Mouse (Mus musculus) ES-Bruce4 (cell line): ENCODE measurements around the gene Bcl9l. TPM values are rescaled to one million over a fixed set of nuclear protein-coding genes. Genes with fewer than 3 reads are reported as not detected.

Source experiments
- H3K27ac ChIP-seq: 2 replicates; pipeline ENCODE4 v1.5.1; 2012; ENCODE audit warnings: low read length, inconsistent platforms; ENCODE audit not compliant: insufficient read depth
- H3K27me3 ChIP-seq: 2 replicates; pipeline ENCODE4 v1.6.1; 2012; ENCODE audit warnings: mild to moderate bottlenecking, low read length, inconsistent platforms; ENCODE audit not compliant: control insufficient read depth, poor library complexity, insufficient read depth, severe bottlenecking
- H3K36me3 ChIP-seq: 2 replicates; pipeline ENCODE4 v1.6.1; 2012; ENCODE audit warnings: inconsistent platforms, mild to moderate bottlenecking, low read length, moderate library complexity; ENCODE audit not compliant: control insufficient read depth, poor library complexity, insufficient read depth, severe bottlenecking
- H3K4me1 ChIP-seq: one replicate; pipeline ENCODE4 v1.8.1; 2011; ENCODE audit warnings: low read length; ENCODE audit not compliant: control insufficient read depth, insufficient read depth
- H3K4me3 ChIP-seq: 2 replicates; pipeline ENCODE4 v1.5.1; 2011; ENCODE audit warnings: low read depth, mild to moderate bottlenecking, low read length
- H3K9ac ChIP-seq: 2 replicates; pipeline ENCODE4 v1.6.1; 2012; ENCODE audit warnings: low read depth, mild to moderate bottlenecking, inconsistent platforms; ENCODE audit not compliant: poor library complexity, severe bottlenecking
- H3K9me3 ChIP-seq: replicated peaks from 2 replicates; pipeline ENCODE4 v1.6.1; 2012; ENCODE audit warnings: mild to moderate bottlenecking, low read length, inconsistent platforms; ENCODE audit not compliant: control insufficient read depth, poor library complexity, insufficient read depth, severe bottlenecking
- CTCF ChIP-seq: IDR thresholded peaks from one replicate; pipeline ENCODE4 v1.8.1; 2011; ENCODE audit warnings: low read depth, low read length
- EP300 ChIP-seq: IDR thresholded peaks from 2 replicates; pipeline ENCODE4 v1.6.1; 2011; ENCODE audit warnings: low read depth, low read length; ENCODE audit not compliant: insufficient read depth
- POLR2A ChIP-seq: IDR thresholded peaks from one replicate; pipeline ENCODE4 v1.8.1; 2011; ENCODE audit warnings: low read length; ENCODE audit not compliant: insufficient read depth
- polyA plus RNA-seq: library from polyadenylated mRNA; stranded (reverse); fragments of >200 nt; gene quantifications from 2 replicates; pipeline ENCODE4 v1.2.4, GENCODE M21; 2011; ENCODE audit warnings: low read depth; ENCODE audit not compliant: missing spikeins, insufficient read depth, insufficient read length

The Bcl9l gene
- polyA plus RNA-seq, 1 experiment: 22.6 TPM

- Histone ChIP-seq H3K4me3 (no peak overlapping the region), H3K27me3 (no peaks in the 10 kb centered on the region), H3K4me1 (no peaks in the 10 kb centered on the region), H3K36me3 (no peaks in the 10 kb centered on the region), H3K9me3 (no peaks in the 10 kb centered on the region), H3K9ac (no peak overlapping the region), H3K27ac (no peak overlapping the region)
- TF ChIP-seq EP300 (no peak), CTCF (no peak), POLR2A (no peak)
These were observed 58.1 kb downstream of the Bcl9l start for GRCm38 (mm10) chr9:44540676-44541075.

GRCm38 (mm10) chr9:44542364-44542763, 59.7 kb downstream of the Bcl9l start:
- Histone ChIP-seq H3K9me3 (no peaks in the 10 kb centered on the region), H3K4me1 (no peaks in the 10 kb centered on the region), H3K36me3 (no peaks in the 10 kb centered on the region), H3K4me3 (no peak overlapping the region), H3K9ac (no peak overlapping the region), H3K27me3 (no peaks in the 10 kb centered on the region), H3K27ac (no peak overlapping the region)
- TF ChIP-seq CTCF: no peak
- no peak for TF ChIP-seq POLR2A
- no peak for TF ChIP-seq EP300

- TF ChIP-seq CTCF (no peak), EP300 (no peak), POLR2A (no peak)
These were observed 62.4 kb downstream of the Bcl9l start for GRCm38 (mm10) chr9:44544986-44545385.

GRCm38 (mm10) chr9:44548412-44549152, 66.0 kb downstream of the Bcl9l start:
- no peaks in the 10 kb centered on the region for H3K9me3 ChIP-seq
- no peak overlapping the region for H3K27ac ChIP-seq
- H3K4me3 ChIP-seq: no peak overlapping the region
- no peaks in the 10 kb centered on the region for H3K4me1 ChIP-seq
- H3K9ac ChIP-seq: no peak overlapping the region
- H3K27me3 ChIP-seq: no peaks in the 10 kb centered on the region
- no peak for TF ChIP-seq CTCF
- TF ChIP-seq EP300: no peak
- no peak for TF ChIP-seq POLR2A
- no peaks in the 10 kb centered on the region for H3K36me3 ChIP-seq

More at GRCm38 (mm10) chr9:44544986-44545385, 62.4 kb downstream of the Bcl9l start:
- Histone ChIP-seq H3K4me1 (no peaks in the 10 kb centered on the region), H3K36me3 (no peaks in the 10 kb centered on the region), H3K9me3 (no peaks in the 10 kb centered on the region), H3K27ac (no peak overlapping the region), H3K9ac (no peak overlapping the region), H3K27me3 (no peaks in the 10 kb centered on the region), H3K4me3 (no peak overlapping the region)

GRCm38 (mm10) chr9:44551138-44551537, 68.5 kb downstream of the Bcl9l start:
- TF ChIP-seq POLR2A (no peak), EP300 (no peak), CTCF (no peak)
- Histone ChIP-seq H3K27me3 (no peaks in the 10 kb centered on the region), H3K9ac (no peak overlapping the region), H3K27ac (no peak overlapping the region), H3K4me1 (no peaks in the 10 kb centered on the region), H3K36me3 (no peaks in the 10 kb centered on the region), H3K4me3 (no peak overlapping the region), H3K9me3 (no peaks in the 10 kb centered on the region)

- no peaks in the 10 kb centered on the region for H3K4me1 ChIP-seq
- H3K4me3 ChIP-seq: no peak overlapping the region
- H3K27me3 ChIP-seq: no peaks in the 10 kb centered on the region
- no peak overlapping the region for H3K27ac ChIP-seq
- no peak for TF ChIP-seq EP300
- no peak for TF ChIP-seq POLR2A
- no peak for TF ChIP-seq CTCF
- H3K9me3 ChIP-seq: no peaks in the 10 kb centered on the region
- no peaks in the 10 kb centered on the region for H3K36me3 ChIP-seq
- no peak overlapping the region for H3K9ac ChIP-seq
These were observed 69.5 kb downstream of the Bcl9l start for GRCm38 (mm10) chr9:44552161-44552560.

Other genes starting within 250 kb of the Bcl9l start
- 58.8 and 62.0 TPM in 2 replicates for gene Cbl, start 248.8 kb upstream of the Bcl9l start, polyA plus RNA-seq
- not detected in 2 replicates for gene Ccdc153, start 242.1 kb upstream of the Bcl9l start, polyA plus RNA-seq
- gene Pdzd3, start 231.4 kb upstream of the Bcl9l start, polyA plus RNA-seq: not detected in 2 replicates
- gene Nlrx1, start 214.2 kb upstream of the Bcl9l start, polyA plus RNA-seq: 1.6 and 2.3 TPM in 2 replicates
- gene Abcg4, start 194.2 kb upstream of the Bcl9l start, polyA plus RNA-seq: 0.62 and 1.3 TPM in 2 replicates
- gene Hinfp, start 177.2 kb upstream of the Bcl9l start, polyA plus RNA-seq: 24.8 and 27.8 TPM in 2 replicates
- 5.1 and 7.0 TPM in 2 replicates for gene C2cd2l, start 162.5 kb upstream of the Bcl9l start, polyA plus RNA-seq
- 13.7 and 17.4 TPM in 2 replicates for gene Dpagt1, start 156.8 kb upstream of the Bcl9l start, polyA plus RNA-seq
- 173 and 202 TPM in 2 replicates for gene H2afx, start 148.1 kb upstream of the Bcl9l start, polyA plus RNA-seq
- gene Hmbs, start 138.6 kb upstream of the Bcl9l start, polyA plus RNA-seq: 76.5 and 80.3 TPM in 2 replicates
- gene Vps11, start 121.2 kb upstream of the Bcl9l start, polyA plus RNA-seq: 26.7 and 30.5 TPM in 2 replicates
- gene Hyou1, start 103.3 kb upstream of the Bcl9l start, polyA plus RNA-seq: 114 and 147 TPM in 2 replicates
- 7.7 and 8.1 TPM in 2 replicates for gene Slc37a4, start 86.0 kb upstream of the Bcl9l start, polyA plus RNA-seq
- 4,348 and 4,428 TPM in 2 replicates for gene Rps25, start 75.7 kb upstream of the Bcl9l start, polyA plus RNA-seq
- 83.0 and 89.8 TPM in 2 replicates for gene Trappc4, start 75.2 kb upstream of the Bcl9l start, polyA plus RNA-seq
- gene Ccdc84, start 64.3 kb upstream of the Bcl9l start, polyA plus RNA-seq: 13.7 and 14.3 TPM in 2 replicates
- 1.3 and 1.8 TPM in 2 replicates for gene Foxr1, start 41.7 kb upstream of the Bcl9l start, polyA plus RNA-seq
- gene Upk2, start 27.8 kb upstream of the Bcl9l start, polyA plus RNA-seq: 1.7 and 2.5 TPM in 2 replicates
- not detected in 2 replicates for gene Cxcr5, start 79.1 kb downstream of the Bcl9l start, polyA plus RNA-seq
- gene Ddx6, start 122.1 kb downstream of the Bcl9l start, polyA plus RNA-seq: 165 and 176 TPM in 2 replicates
- gene Treh, start 190.4 kb downstream of the Bcl9l start, polyA plus RNA-seq: not detected in 2 replicates